Mouse (Mus musculus): ENCODE data around the gene Slc40a1. TPM values are rescaled to one million over a fixed set of nuclear protein-coding genes. Genes with fewer than 3 reads are reported as not detected.

The Slc40a1 gene
- polyA plus RNA-seq, 1 experiment, result 52.6 TPM

DNA sequence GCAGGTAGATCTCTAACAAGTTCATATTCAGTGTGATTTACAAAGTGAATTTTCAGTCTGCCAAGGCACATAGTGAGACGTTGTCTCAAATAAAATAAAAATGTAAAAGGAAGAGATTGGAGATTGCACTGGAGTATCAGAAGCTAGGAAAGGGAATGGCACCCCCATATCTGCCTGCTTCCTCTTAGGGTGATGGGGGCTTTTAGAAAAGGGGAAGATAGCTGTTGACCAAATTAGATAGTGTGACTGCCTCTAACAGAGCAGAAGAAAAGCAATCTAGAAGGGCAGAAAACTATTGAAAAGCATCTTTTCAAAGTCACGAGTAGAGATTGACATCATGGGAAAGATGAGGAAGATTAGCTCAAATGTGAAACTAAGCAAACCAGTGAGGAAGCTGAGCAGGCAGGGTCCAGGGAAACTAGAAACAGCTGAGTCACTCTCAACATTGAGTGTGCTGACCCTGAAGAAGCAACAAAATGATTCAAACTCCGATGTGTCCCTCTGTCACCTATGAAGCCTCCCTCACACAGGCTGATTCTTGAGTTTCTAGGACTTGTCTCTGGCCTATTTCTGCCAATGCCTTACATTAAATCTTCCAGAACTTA is 45.0 kb downstream of the Slc40a1 start:
- TF ChIP-seq CTCF (IDR thresholded peaks at IDR 0.05; ENCODE audit: low read depth, low read length) (no peak), POLR2A (IDR thresholded peaks at IDR 0.05; ENCODE audit: insufficient read depth, low read length) (no peak), EP300 (IDR thresholded peaks at IDR 0.05; ENCODE audit: insufficient read depth, low read depth, low read length) (no peak)
- no peaks in the 10 kb centered on the region for H3K4me1 ChIP-seq (ENCODE audit: control insufficient read depth, insufficient read depth, low read length)
- no peaks in the 10 kb centered on the region for H3K36me3 ChIP-seq (ENCODE audit: control insufficient read depth, insufficient read depth, low read length, poor library complexity, severe bottlenecking)
- H3K27me3 ChIP-seq (ENCODE audit: control insufficient read depth, insufficient read depth, low read length, poor library complexity, severe bottlenecking), result no peaks in the 10 kb centered on the region
- H3K9ac ChIP-seq (ENCODE audit: low read depth, poor library complexity, severe bottlenecking), result no peak overlapping the region
- no peak overlapping the region for H3K27ac ChIP-seq (ENCODE audit: insufficient read depth, low read length)
- H3K9me3 ChIP-seq (replicated peaks; ENCODE audit: control insufficient read depth, insufficient read depth, low read length, poor library complexity, severe bottlenecking), result no peaks in the 10 kb centered on the region
- no peak overlapping the region for H3K4me3 ChIP-seq (ENCODE audit: low read depth, low read length)

DNA sequence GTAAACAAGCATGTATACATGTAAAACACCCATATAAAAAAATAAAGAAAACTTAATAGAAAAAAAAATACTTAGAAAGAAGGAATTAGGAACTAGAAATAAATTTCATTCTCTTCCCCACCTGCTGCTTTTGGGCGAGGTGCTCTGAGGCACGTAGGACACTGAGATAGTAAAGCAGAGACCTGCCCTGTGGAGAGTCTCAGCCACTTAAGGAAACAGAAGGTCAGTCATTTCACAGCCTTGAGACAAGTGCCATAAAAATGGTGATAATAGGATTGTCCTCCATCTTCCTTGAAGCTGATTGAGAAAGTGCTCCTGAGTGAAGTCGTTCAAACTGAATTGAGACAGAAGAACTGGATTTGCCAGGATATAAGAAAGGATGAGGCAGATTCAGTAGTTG is 48.9 kb downstream of the Slc40a1 start:
- Histone ChIP-seq H3K27me3 (ENCODE audit: control insufficient read depth, insufficient read depth, low read length, poor library complexity, severe bottlenecking) (no peaks in the 10 kb centered on the region), H3K36me3 (ENCODE audit: control insufficient read depth, insufficient read depth, low read length, poor library complexity, severe bottlenecking) (no peaks in the 10 kb centered on the region), H3K27ac (ENCODE audit: insufficient read depth, low read length) (no peak overlapping the region), H3K4me1 (ENCODE audit: control insufficient read depth, insufficient read depth, low read length) (no peaks in the 10 kb centered on the region), H3K4me3 (ENCODE audit: low read depth, low read length) (no peak overlapping the region), H3K9ac (ENCODE audit: low read depth, poor library complexity, severe bottlenecking) (no peak overlapping the region), H3K9me3 (replicated peaks; ENCODE audit: control insufficient read depth, insufficient read depth, low read length, poor library complexity, severe bottlenecking) (no peaks in the 10 kb centered on the region)
- no peak for TF ChIP-seq EP300 (IDR thresholded peaks at IDR 0.05; ENCODE audit: insufficient read depth, low read depth, low read length)
- TF ChIP-seq POLR2A (IDR thresholded peaks at IDR 0.05; ENCODE audit: insufficient read depth, low read length), result no peak
- TF ChIP-seq CTCF (IDR thresholded peaks at IDR 0.05; ENCODE audit: low read depth, low read length), result no peak

DNA sequence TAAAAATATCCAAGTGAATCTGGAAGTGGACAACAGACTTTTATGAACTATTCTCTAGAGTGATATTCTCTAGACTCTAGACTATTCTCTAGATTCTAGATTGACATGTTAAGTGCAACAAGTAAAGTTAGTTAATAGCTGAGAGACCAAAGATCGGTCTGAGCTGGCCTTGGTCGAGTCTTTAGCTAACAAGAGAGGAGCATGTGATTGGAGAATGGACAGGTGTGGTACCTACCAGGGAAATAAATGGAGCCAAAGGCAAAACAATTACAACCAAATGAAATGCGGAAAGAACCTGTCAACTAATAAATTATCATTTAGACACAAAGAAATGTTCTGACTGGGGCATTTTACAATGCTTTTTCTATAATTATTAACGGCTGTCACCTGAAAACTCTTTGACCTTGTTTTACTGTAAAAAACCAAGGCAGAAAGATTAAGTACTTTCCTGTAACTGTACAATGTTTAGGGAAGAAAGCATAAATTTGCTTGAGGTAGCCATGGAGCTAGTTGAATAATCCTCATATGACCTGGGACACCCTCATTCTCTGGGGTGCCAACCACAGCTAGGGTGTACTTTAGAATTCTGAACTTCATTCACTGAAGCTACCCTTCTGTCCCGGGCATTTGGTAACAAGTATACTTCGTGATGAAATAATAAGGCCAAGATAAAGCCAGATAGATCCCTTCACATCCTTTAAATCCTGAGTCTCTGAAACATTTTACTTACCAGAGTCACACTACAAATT is 49.7 kb downstream of the Slc40a1 start:
- no peaks in the 10 kb centered on the region for H3K9me3 ChIP-seq (replicated peaks; ENCODE audit: control insufficient read depth, insufficient read depth, low read length, poor library complexity, severe bottlenecking)
- TF ChIP-seq CTCF (IDR thresholded peaks at IDR 0.05; ENCODE audit: low read depth, low read length), result no peak
- no peak for TF ChIP-seq POLR2A (IDR thresholded peaks at IDR 0.05; ENCODE audit: insufficient read depth, low read length)
- no peak for TF ChIP-seq EP300 (IDR thresholded peaks at IDR 0.05; ENCODE audit: insufficient read depth, low read depth, low read length)
- no peaks in the 10 kb centered on the region for H3K4me1 ChIP-seq (ENCODE audit: control insufficient read depth, insufficient read depth, low read length)
- no peaks in the 10 kb centered on the region for H3K36me3 ChIP-seq (ENCODE audit: control insufficient read depth, insufficient read depth, low read length, poor library complexity, severe bottlenecking)
- no peaks in the 10 kb centered on the region for H3K27me3 ChIP-seq (ENCODE audit: control insufficient read depth, insufficient read depth, low read length, poor library complexity, severe bottlenecking)
- no peak overlapping the region for H3K4me3 ChIP-seq (ENCODE audit: low read depth, low read length)
- no peak overlapping the region for H3K27ac ChIP-seq (ENCODE audit: insufficient read depth, low read length)
- H3K9ac ChIP-seq (ENCODE audit: low read depth, poor library complexity, severe bottlenecking), result no peak overlapping the region

DNA sequence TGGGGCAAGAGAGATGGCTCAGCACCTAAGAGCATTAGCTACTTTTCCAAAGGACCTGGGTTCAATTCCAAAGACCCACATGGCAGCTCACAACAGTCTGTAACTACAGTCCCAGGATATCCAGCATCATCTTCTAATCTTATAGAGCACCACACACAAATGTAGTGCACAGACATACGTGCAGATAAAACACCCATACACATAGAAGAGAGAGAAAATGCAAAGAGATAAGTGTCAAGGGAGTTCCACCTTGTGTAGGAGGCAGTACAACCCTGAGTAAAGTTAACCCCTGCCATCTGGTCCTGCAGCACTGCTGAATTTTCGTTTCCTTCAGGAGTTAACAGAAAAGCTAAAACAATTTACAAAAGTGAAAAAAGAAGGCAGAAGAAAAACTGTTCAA is 50.7 kb downstream of the Slc40a1 start:
- no peaks in the 10 kb centered on the region for H3K36me3 ChIP-seq (ENCODE audit: control insufficient read depth, insufficient read depth, low read length, poor library complexity, severe bottlenecking)
- H3K27ac ChIP-seq (ENCODE audit: insufficient read depth, low read length), result no peak overlapping the region
- H3K9me3 ChIP-seq (replicated peaks; ENCODE audit: control insufficient read depth, insufficient read depth, low read length, poor library complexity, severe bottlenecking), result no peaks in the 10 kb centered on the region
- no peaks in the 10 kb centered on the region for H3K27me3 ChIP-seq (ENCODE audit: control insufficient read depth, insufficient read depth, low read length, poor library complexity, severe bottlenecking)
- no peaks in the 10 kb centered on the region for H3K4me1 ChIP-seq (ENCODE audit: control insufficient read depth, insufficient read depth, low read length)
- H3K4me3 ChIP-seq (ENCODE audit: low read depth, low read length), result no peak overlapping the region
- no peak for TF ChIP-seq CTCF (IDR thresholded peaks at IDR 0.05; ENCODE audit: low read depth, low read length)
- no peak for TF ChIP-seq EP300 (IDR thresholded peaks at IDR 0.05; ENCODE audit: insufficient read depth, low read depth, low read length)
- TF ChIP-seq POLR2A (IDR thresholded peaks at IDR 0.05; ENCODE audit: insufficient read depth, low read length), result no peak
- no peak overlapping the region for H3K9ac ChIP-seq (ENCODE audit: low read depth, poor library complexity, severe bottlenecking)

DNA sequence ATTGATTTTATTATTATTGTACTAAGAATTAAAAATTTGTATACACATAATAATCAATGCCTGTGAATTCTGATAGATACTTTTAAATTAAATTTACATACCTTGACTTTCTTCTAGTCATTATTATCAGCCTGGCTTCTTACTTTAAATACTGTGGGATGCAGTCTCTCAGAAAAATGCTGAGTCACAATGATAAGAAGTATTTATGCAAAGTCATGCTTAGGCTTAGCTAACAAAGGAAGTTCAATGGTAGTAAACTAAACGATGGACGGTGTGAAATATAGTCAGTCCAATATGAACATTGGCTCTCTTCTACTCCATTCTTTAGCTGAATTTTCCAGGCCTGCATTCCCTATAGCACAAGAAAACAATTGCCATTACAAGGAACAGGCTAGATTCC is 53.1 kb downstream of the Slc40a1 start:
- no peak overlapping the region for H3K9ac ChIP-seq (ENCODE audit: low read depth, poor library complexity, severe bottlenecking)
- H3K9me3 ChIP-seq (replicated peaks; ENCODE audit: control insufficient read depth, insufficient read depth, low read length, poor library complexity, severe bottlenecking), result no peaks in the 10 kb centered on the region
- H3K4me1 ChIP-seq (ENCODE audit: control insufficient read depth, insufficient read depth, low read length), result no peaks in the 10 kb centered on the region
- TF ChIP-seq EP300 (IDR thresholded peaks at IDR 0.05; ENCODE audit: insufficient read depth, low read depth, low read length) (no peak), POLR2A (IDR thresholded peaks at IDR 0.05; ENCODE audit: insufficient read depth, low read length) (no peak), CTCF (IDR thresholded peaks at IDR 0.05; ENCODE audit: low read depth, low read length) (no peak)
- no peaks in the 10 kb centered on the region for H3K36me3 ChIP-seq (ENCODE audit: control insufficient read depth, insufficient read depth, low read length, poor library complexity, severe bottlenecking)
- no peaks in the 10 kb centered on the region for H3K27me3 ChIP-seq (ENCODE audit: control insufficient read depth, insufficient read depth, low read length, poor library complexity, severe bottlenecking)
- H3K4me3 ChIP-seq (ENCODE audit: low read depth, low read length), result no peak overlapping the region
- no peak overlapping the region for H3K27ac ChIP-seq (ENCODE audit: insufficient read depth, low read length)

DNA sequence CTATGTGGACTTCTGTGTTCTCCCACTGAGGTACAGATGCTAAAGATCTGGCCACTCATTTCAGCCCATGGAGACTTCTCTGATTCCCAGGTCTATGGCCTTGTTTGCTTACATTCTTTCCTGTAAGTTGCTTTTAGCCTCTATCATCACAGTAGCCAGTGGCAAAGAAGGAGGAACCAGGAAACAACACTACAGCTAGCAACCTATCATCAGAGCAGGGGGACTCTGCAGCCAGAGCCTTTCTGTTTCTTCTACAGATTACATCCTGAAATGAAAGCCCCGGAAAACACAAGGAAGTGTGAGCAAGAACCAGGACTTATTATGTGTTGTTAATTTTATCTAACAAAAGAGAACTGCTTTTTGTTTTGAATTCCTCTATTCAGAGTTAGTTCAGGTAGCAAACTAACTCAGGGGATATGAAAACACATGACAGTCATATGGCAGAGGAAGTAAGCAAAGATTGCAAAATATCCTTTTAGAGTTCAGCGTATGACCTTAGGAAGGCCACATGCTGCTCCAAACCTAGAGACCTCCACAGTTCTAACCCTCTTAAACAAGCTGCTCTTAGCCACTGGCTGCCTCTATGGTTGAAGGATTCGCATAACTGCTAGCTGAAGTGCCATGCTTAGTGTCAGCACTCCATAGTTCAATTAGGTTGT is 57.7 kb downstream of the Slc40a1 start:
- H3K9ac ChIP-seq (ENCODE audit: low read depth, poor library complexity, severe bottlenecking), result no peak overlapping the region
- no peaks in the 10 kb centered on the region for H3K4me1 ChIP-seq (ENCODE audit: control insufficient read depth, insufficient read depth, low read length)
- H3K27ac ChIP-seq (ENCODE audit: insufficient read depth, low read length), result no peak overlapping the region

More for the DNA sequence above, 57.7 kb downstream of the Slc40a1 start:
- TF ChIP-seq EP300 (IDR thresholded peaks at IDR 0.05; ENCODE audit: insufficient read depth, low read depth, low read length) (no peak), CTCF (IDR thresholded peaks at IDR 0.05; ENCODE audit: low read depth, low read length) (no peak), POLR2A (IDR thresholded peaks at IDR 0.05; ENCODE audit: insufficient read depth, low read length) (no peak)
- Histone ChIP-seq H3K4me3 (ENCODE audit: low read depth, low read length) (no peak overlapping the region), H3K36me3 (ENCODE audit: control insufficient read depth, insufficient read depth, low read length, poor library complexity, severe bottlenecking) (no peaks in the 10 kb centered on the region), H3K9me3 (replicated peaks; ENCODE audit: control insufficient read depth, insufficient read depth, low read length, poor library complexity, severe bottlenecking) (no peaks in the 10 kb centered on the region), H3K27me3 (ENCODE audit: control insufficient read depth, insufficient read depth, low read length, poor library complexity, severe bottlenecking) (no peaks in the 10 kb centered on the region)

All from ES-Bruce4 (cell line).